21 mouse cellular contexts compared by ENCODE assay signal in the genomic region with DNA sequence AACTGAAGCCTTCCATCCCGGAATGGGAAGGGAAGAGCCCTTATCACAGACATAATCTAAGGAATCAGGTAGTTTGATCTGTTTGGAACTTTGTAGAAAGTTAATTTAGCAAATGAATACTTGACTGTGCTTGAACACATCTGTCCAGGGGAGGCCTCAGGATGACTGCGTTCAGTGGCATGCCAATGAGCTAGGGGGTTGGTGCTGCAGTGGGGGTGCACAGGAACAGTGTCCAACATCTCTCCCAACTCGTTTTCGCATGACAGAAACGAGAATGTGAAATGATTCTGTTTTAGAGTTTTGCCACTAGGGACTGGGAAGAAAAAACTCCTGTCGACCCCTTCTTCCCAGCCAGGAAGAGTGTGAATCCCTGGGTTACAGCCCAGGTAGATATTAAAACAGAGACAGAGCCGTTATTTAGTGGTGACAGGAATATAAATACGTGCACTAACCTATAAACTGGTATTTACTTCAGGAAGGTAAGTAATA.
"Had no signal": no experiment of that assay in that cellular context is flagged by ENCODE, and none has a peak within 500 bp of the region (broad histone marks: within the 10 kb centered on the region; RNA-seq: fewer than 3 reads in every experiment).

No protein-coding gene starts in this region.

- H3K4me3 ChIP-seq: intestine, embryonic 15.5 days; kidney, embryonic 15.5 days; limb, embryonic 10.5 days; limb, embryonic 13.5 days; liver, embryonic 12.5 days; liver, embryonic 15.5 days; lung, embryonic 15.5 days; midbrain, embryonic 12.5 days; myocyte; neural tube, embryonic 12.5 days; stomach, embryonic 15.5 days had no signal

- H3K36me3 ChIP-seq: intestine, embryonic 15.5 days; kidney, embryonic 15.5 days; limb, embryonic 10.5 days; limb, embryonic 13.5 days; liver, embryonic 12.5 days; liver, embryonic 15.5 days; lung, embryonic 15.5 days; midbrain, embryonic 12.5 days; neural tube, embryonic 12.5 days; stomach, embryonic 15.5 days had no signal

- H3K27ac ChIP-seq: intestine, embryonic 15.5 days; kidney, embryonic 15.5 days; limb, embryonic 10.5 days; limb, embryonic 13.5 days; liver, embryonic 12.5 days; liver, embryonic 15.5 days; lung, embryonic 15.5 days; midbrain, embryonic 12.5 days; neural tube, embryonic 12.5 days; stomach, embryonic 15.5 days had no signal

- ATAC-seq: intestine, embryonic 15.5 days; liver, embryonic 12.5 days; midbrain, embryonic 16.5 days had no signal

- DNase-seq: kidney, adult 11 months; kidney, adult 8-10 months; kidney, postnatal 10 days; kidney, postnatal 36 days; layer of hippocampus, postnatal 36 days; liver; lung, adult 18-20 months; lung, postnatal 14 days; lung, postnatal 4 days had no signal
